Mouse (Mus musculus) mesoderm, embryonic 11.5 days (tissue): ENCODE results near the gene Mad1l1.

Source experiments
- DNase-seq: peaks from one replicate; pipeline ENCODE4 v3.0.0-alpha.2; 2012; ENCODE audit warnings: low read depth, low spot score

Mad1l1 gene

GRCm38 (mm10) chr5:140135734-140136625 lies 185.4 kb downstream of the Mad1l1 start:
- DNase-seq = no peak

- no peak for DNase-seq
These were observed 187.3 kb downstream of the Mad1l1 start for GRCm38 (mm10) chr5:140134021-140134420.

GRCm38 (mm10) chr5:140128414-140128981 lies 192.9 kb downstream of the Mad1l1 start:
- DNase-seq = no peak

- DNase-seq = no peak
These were observed 193.4 kb downstream of the Mad1l1 start for GRCm38 (mm10) chr5:140127981-140128380.

GRCm38 (mm10) chr5:140124626-140125025 lies 196.7 kb downstream of the Mad1l1 start:
- DNase-seq = no peak

GRCm38 (mm10) chr5:140123640-140124366 lies 197.5 kb downstream of the Mad1l1 start:
- no peak for DNase-seq

GRCm38 (mm10) chr5:140123194-140123593 lies 198.2 kb downstream of the Mad1l1 start:
- DNase-seq = no peak

GRCm38 (mm10) chr5:140121966-140122365 lies 199.4 kb downstream of the Mad1l1 start:
- no peak for DNase-seq

- no peak for DNase-seq
These were observed 202.4 kb downstream of the Mad1l1 start for GRCm38 (mm10) chr5:140118921-140119320.

GRCm38 (mm10) chr5:140117968-140118367 lies 203.4 kb downstream of the Mad1l1 start:
- DNase-seq = no peak

- DNase-seq = no peak
These were observed 205.7 kb downstream of the Mad1l1 start for GRCm38 (mm10) chr5:140115434-140116271.

- DNase-seq = no peak
These were observed 206.8 kb downstream of the Mad1l1 start for GRCm38 (mm10) chr5:140114512-140115060.

GRCm38 (mm10) chr5:140113281-140113680 lies 208.1 kb downstream of the Mad1l1 start:
- DNase-seq = no peak

GRCm38 (mm10) chr5:140110024-140110423 lies 211.3 kb downstream of the Mad1l1 start:
- no peak for DNase-seq

- no peak for DNase-seq
These were observed 213.4 kb downstream of the Mad1l1 start for GRCm38 (mm10) chr5:140107907-140108306.

- no peak for DNase-seq
These were observed 215.3 kb downstream of the Mad1l1 start for GRCm38 (mm10) chr5:140106051-140106450.

- no peak for DNase-seq
These were observed 216.5 kb downstream of the Mad1l1 start for GRCm38 (mm10) chr5:140104891-140105290.

- DNase-seq = no peak
These were observed 218.6 kb downstream of the Mad1l1 start for GRCm38 (mm10) chr5:140102731-140103130.

- DNase-seq = no peak
These were observed 219.8 kb downstream of the Mad1l1 start for GRCm38 (mm10) chr5:140101409-140102009.

- DNase-seq = no peak
These were observed 222.6 kb downstream of the Mad1l1 start for GRCm38 (mm10) chr5:140098711-140099110.

GRCm38 (mm10) chr5:140095203-140095602 lies 226.1 kb downstream of the Mad1l1 start:
- DNase-seq = peak; percentile 29
